Mouse (Mus musculus) megakaryocyte, embryonic 14.5 days (primary cell): ENCODE measurements around the gene Smg6.

Experiments
- FLI1 ChIP-seq: IDR thresholded peaks from 2 replicates; pipeline ENCODE4 v1.6.1; 2012; ENCODE audit warnings: low read length, inconsistent platforms, mixed read lengths
- GATA1 ChIP-seq: IDR thresholded peaks from 3 replicates; pipeline ENCODE4 v1.6.1; 2012; ENCODE audit warnings: mixed read lengths, low read length, inconsistent platforms, borderline replicate concordance

DNA sequence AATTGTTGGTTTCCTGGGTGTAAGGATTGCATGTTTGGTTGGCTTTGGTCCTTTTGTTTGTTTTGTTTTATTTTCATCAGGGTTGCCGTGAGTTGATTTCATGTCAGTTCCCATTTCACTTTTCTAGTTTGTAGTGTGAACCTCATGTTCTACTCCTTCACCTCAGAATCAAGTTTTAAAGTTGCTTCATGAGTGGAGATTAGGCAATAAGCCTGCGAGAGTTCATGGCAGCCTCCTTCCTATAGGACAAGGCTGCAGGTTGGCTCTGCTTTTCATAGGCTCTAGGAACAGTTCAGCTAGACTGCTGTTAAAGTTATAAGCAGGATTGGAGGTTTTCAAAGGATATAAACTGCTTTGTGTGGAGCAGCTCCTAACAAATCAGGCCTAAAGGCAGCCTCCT lies 33.9 kb downstream of the Smg6 start:
- TF ChIP-seq GATA1: no peak
- TF ChIP-seq FLI1: no peak
